Mouse (Mus musculus) intestine, embryonic 16.5 days (tissue): Measurements from ENCODE around the gene Ccdc151. TPM values are rescaled to one million over a fixed set of nuclear protein-coding genes. Genes with fewer than 3 reads are reported as not detected.

Source experiments
- ATAC-seq: fragments of 200-750 bp; cut with Nextera tagmentation; 2 replicates; pipeline ENCODE4 v1.8.0; 2017; ENCODE audit warnings: moderate TSS enrichment, moderate library complexity
- H3K27ac ChIP-seq: fragments of 300-500 bp; sonication (generic); 2 replicates; pipeline ENCODE4 v1.5.1; 2014; ENCODE audit warnings: mild to moderate bottlenecking, low read length
- H3K27me3 ChIP-seq: fragments of 300-500 bp; sonication (generic); replicated peaks from 2 replicates; pipeline ENCODE4 v1.6.1; 2014; ENCODE audit warnings: low read length, control low read depth, mixed read lengths; ENCODE audit not compliant: control insufficient read depth, insufficient read depth
- H3K36me3 ChIP-seq: fragments of 300-500 bp; sonication (generic); 2 replicates; pipeline ENCODE4 v1.6.1; 2014; ENCODE audit warnings: low read length, control low read depth; ENCODE audit not compliant: control insufficient read depth, insufficient read depth
- H3K4me1 ChIP-seq: fragments of 300-500 bp; sonication (generic); 2 replicates; pipeline ENCODE4 v1.6.1; 2014; ENCODE audit warnings: low read length, control low read depth, mixed read lengths; ENCODE audit not compliant: control insufficient read depth, insufficient read depth
- H3K4me2 ChIP-seq: fragments of 300-500 bp; sonication (generic); 2 replicates; pipeline ENCODE4 v1.6.1; 2014; ENCODE audit warnings: low read depth, low read length, control low read depth
- H3K4me3 ChIP-seq: fragments of 300-500 bp; sonication (generic); 2 replicates; pipeline ENCODE4 v1.5.1; 2014; ENCODE audit warnings: mild to moderate bottlenecking, low read length
- H3K9ac ChIP-seq: fragments of 300-500 bp; sonication (generic); 2 replicates; pipeline ENCODE4 v1.6.1; 2014; ENCODE audit warnings: low read depth, low read length
- H3K9me3 ChIP-seq: fragments of 300-500 bp; sonication (generic); 2 replicates; pipeline ENCODE4 v1.6.1; 2016; ENCODE audit warnings: low read length, control low read depth; ENCODE audit not compliant: control insufficient read depth
- WGBS: fragments of 180-500 bp; shearing (Covaris S2); extraction: QIAGEN DNeasy Blood & Tissue Kit; methylation state at CpG from one replicate; pipeline ENCODE4 v1.1.7; 2014; 5-methylcytosine and 5-hydroxymethylcytosine counted together
- polyA plus RNA-seq: library from polyadenylated mRNA; unstranded; fragments of >200 nt; fragmentation: Nextera tagmentation; extraction: Ambion mirVana; gene quantifications from 2 replicates; pipeline ENCODE4 v1.2.1, GENCODE M21; 2015

Ccdc151 gene
- polyA plus RNA-seq, 1 experiment from 2014 or later = 0.28 TPM

- WGBS = 2% methylated on average over 34 of the region's 34 CpGs
- H3K4me1 ChIP-seq = peaks cover 25% of the 10 kb centered on the region
- peak overlapping the region; percentile 52 for H3K4me3 ChIP-seq
- ATAC-seq = peak; percentile 83
- H3K36me3 ChIP-seq = no peaks in the 10 kb centered on the region
- H3K27me3 ChIP-seq = peaks cover 29% of the 10 kb centered on the region
- no peak overlapping the region for H3K27ac ChIP-seq
- H3K9me3 ChIP-seq = no peaks in the 10 kb centered on the region
- H3K9ac ChIP-seq = peak overlapping the region; percentile 56
- H3K4me2 ChIP-seq = peak overlapping the region; percentile 92
Measured at GRCm38 (mm10) chr9:21962416-21963059, 39.9 kb downstream of the Ccdc151 start.

- Histone ChIP-seq H3K36me3 (no peaks in the 10 kb centered on the region), H3K4me3 (peak overlapping the region; percentile 52), H3K9ac (peak overlapping the region; percentile 56), H3K9me3 (no peaks in the 10 kb centered on the region), H3K27me3 (peaks cover 29% of the 10 kb centered on the region), H3K27ac (no peak overlapping the region), H3K4me1 (peaks cover 25% of the 10 kb centered on the region), H3K4me2 (peak overlapping the region; percentile 92)
- 2% methylated on average over 15 of the region's 15 CpGs for WGBS
- ATAC-seq = peak; percentile 31
Measured at GRCm38 (mm10) chr9:21962010-21962409, 40.4 kb downstream of the Ccdc151 start.

GRCm38 (mm10) chr9:21961366-21961980 lies 41.0 kb downstream of the Ccdc151 start:
- Histone ChIP-seq H3K4me2 (peak overlapping the region; percentile 92), H3K27me3 (peaks cover 29% of the 10 kb centered on the region), H3K9me3 (no peaks in the 10 kb centered on the region), H3K4me1 (peaks cover 26% of the 10 kb centered on the region), H3K4me3 (peak overlapping the region; percentile 52), H3K36me3 (no peaks in the 10 kb centered on the region), H3K27ac (no peak overlapping the region), H3K9ac (peak overlapping the region; percentile 56; the same call in 1 of the 2 replicates)
- WGBS = 2% methylated on average over 35 of the region's 35 CpGs
- ATAC-seq = no peak

GRCm38 (mm10) chr9:21960558-21961208 lies 41.8 kb downstream of the Ccdc151 start:
- Histone ChIP-seq H3K4me3 (peak overlapping the region; percentile 52; the same call in 1 of the 2 replicates), H3K9me3 (no peaks in the 10 kb centered on the region), H3K27me3 (peaks cover 29% of the 10 kb centered on the region), H3K36me3 (no peaks in the 10 kb centered on the region), H3K4me2 (no peak overlapping the region), H3K4me1 (peaks cover 29% of the 10 kb centered on the region), H3K9ac (no peak overlapping the region), H3K27ac (no peak overlapping the region)
- ATAC-seq = no peak
- WGBS = 13% methylated on average over 26 of the region's 26 CpGs

GRCm38 (mm10) chr9:21960135-21960534 lies 42.3 kb downstream of the Ccdc151 start:
- Histone ChIP-seq H3K4me2 (no peak overlapping the region), H3K4me3 (no peak overlapping the region)

GRCm38 (mm10) chr9:21959244-21959643 lies 43.2 kb downstream of the Ccdc151 start:
- H3K36me3 ChIP-seq = no peaks in the 10 kb centered on the region
- 92% methylated on average over 7 of the region's 7 CpGs for WGBS
- peaks cover 29% of the 10 kb centered on the region for H3K4me1 ChIP-seq
- no peak overlapping the region for H3K27ac ChIP-seq
- H3K27me3 ChIP-seq = peaks cover 29% of the 10 kb centered on the region
- no peak overlapping the region for H3K4me2 ChIP-seq
- H3K9ac ChIP-seq = no peak overlapping the region
- no peak for ATAC-seq
- no peaks in the 10 kb centered on the region for H3K9me3 ChIP-seq
- no peak overlapping the region for H3K4me3 ChIP-seq

More at GRCm38 (mm10) chr9:21960135-21960534, 42.3 kb downstream of the Ccdc151 start:
- Histone ChIP-seq H3K9ac (no peak overlapping the region), H3K36me3 (no peaks in the 10 kb centered on the region), H3K4me1 (peaks cover 29% of the 10 kb centered on the region), H3K27me3 (peaks cover 29% of the 10 kb centered on the region), H3K27ac (no peak overlapping the region), H3K9me3 (no peaks in the 10 kb centered on the region)
- no peak for ATAC-seq
- 55% methylated on average over 9 of the region's 9 CpGs for WGBS

GRCm38 (mm10) chr9:21958372-21958771 lies 44.1 kb downstream of the Ccdc151 start:
- no peak overlapping the region for H3K4me3 ChIP-seq
- H3K36me3 ChIP-seq = no peaks in the 10 kb centered on the region
- H3K27ac ChIP-seq = no peak overlapping the region
- peaks cover 28% of the 10 kb centered on the region for H3K27me3 ChIP-seq
- H3K4me1 ChIP-seq = peaks cover 27% of the 10 kb centered on the region
- no peaks in the 10 kb centered on the region for H3K9me3 ChIP-seq
- H3K4me2 ChIP-seq = no peak overlapping the region
- no peak overlapping the region for H3K9ac ChIP-seq
- no peak for ATAC-seq
- WGBS = 83% methylated on average over 5 of the region's 5 CpGs

GRCm38 (mm10) chr9:21955570-21956281 lies 46.7 kb downstream of the Ccdc151 start, which contains the start of gene Swsap1:
Swsap1 (plus strand) TSS chr9:21955755.
- H3K36me3 ChIP-seq = no peaks in the 10 kb centered on the region
- peak within 1 kb of the TSS; percentile 78 for H3K4me3 ChIP-seq
- peaks cover 14% of the 10 kb centered on the region for H3K27me3 ChIP-seq
- H3K4me2 ChIP-seq = peak within 1 kb of the TSS; percentile 75
- no peaks in the 10 kb centered on the region for H3K9me3 ChIP-seq
- peak; percentile 99 for ATAC-seq
- peak within 1 kb of the TSS; percentile 94 for H3K27ac ChIP-seq
- H3K9ac ChIP-seq = peak within 1 kb of the TSS; percentile 91
- peaks cover 6% of the 10 kb centered on the region; the same call in 1 of the 2 replicates for H3K4me1 ChIP-seq
- WGBS = under 1% methylated on average over 54 of the region's 54 CpGs

- Histone ChIP-seq H3K27me3 (peaks cover 8% of the 10 kb centered on the region), H3K9me3 (no peaks in the 10 kb centered on the region), H3K4me1 (peaks cover 6% of the 10 kb centered on the region; the same call in 1 of the 2 replicates), H3K9ac (peak overlapping the region; percentile 91), H3K36me3 (no peaks in the 10 kb centered on the region), H3K27ac (peak overlapping the region; percentile 94), H3K4me3 (peak overlapping the region; percentile 78), H3K4me2 (peak overlapping the region; percentile 68)
- peak; percentile 63 for ATAC-seq
- 1% methylated on average over 18 of the region's 18 CpGs for WGBS
Measured at GRCm38 (mm10) chr9:21955225-21955569, 47.2 kb downstream of the Ccdc151 start.
